Mouse (Mus musculus): Measurements from ENCODE around the gene Gm10719. TPM values are rescaled to one million over a fixed set of nuclear protein-coding genes. Genes with fewer than 3 reads are reported as not detected.
"Not testable (repeated sequence)": the region's sequence is repeated elsewhere in the genome, so short reads cannot be mapped to it uniquely, and the experiment has no call there.

The Gm10719 gene
- under 1 TPM in 1 of 2 experiments, not detected in 1; 0.95 TPM for total RNA-seq (2021)
- long read RNA-seq, experiment 1 = 0 reads
- long read RNA-seq, experiment 2 = 0 reads

- not testable (repeated sequence) for H3K27ac ChIP-seq; H3K4me3 ChIP-seq; DNase-seq (ENCODE audit: low spot score in 2 of 2)
These were observed at the start of gene Gm10719 for GRCm38 (mm10) chr9:3017108-3017507. TSS of gene Gm10719 (plus strand) at chr9:3017408.

GRCm38 (mm10) chr9:3000445-3000972, 16.7 kb upstream of the Gm10719 start, which contains the start of gene Gm10722:
TSS of gene Gm10722 (plus strand) at chr9:3000922.
- H3K27ac ChIP-seq, H3K4me3 ChIP-seq: not testable (repeated sequence)
- peak in 1 of 2 experiments; percentile 3 for DNase-seq (ENCODE audit: low spot score in 2 of 2)

GRCm38 (mm10) chr9:3001006-3001405, 16.2 kb upstream of the Gm10719 start:
- H3K4me3 ChIP-seq, H3K27ac ChIP-seq: not testable (repeated sequence)
- peak in 1 of 2 experiments; percentile 32 for DNase-seq (ENCODE audit: low spot score in 2 of 2)

- H3K27ac ChIP-seq, H3K4me3 ChIP-seq: not testable (repeated sequence)
- peak; percentile 100 for DNase-seq (ENCODE audit: low spot score in 2 of 2)
These were observed 15.1 kb upstream of the Gm10719 start for GRCm38 (mm10) chr9:3001948-3002659.

GRCm38 (mm10) chr9:3002794-3003396, 14.3 kb upstream of the Gm10719 start, which contains the start of gene Gm11168:
TSS of gene Gm11168 (plus strand) at chr9:3003346.
- not testable (repeated sequence) for H3K4me3 ChIP-seq; DNase-seq (ENCODE audit: low spot score in 2 of 2); H3K27ac ChIP-seq

- not testable (repeated sequence) for H3K27ac ChIP-seq; DNase-seq (ENCODE audit: low spot score in 2 of 2); H3K4me3 ChIP-seq
These were observed 11.0 kb upstream of the Gm10719 start for GRCm38 (mm10) chr9:3006179-3006578.

- DNase-seq (ENCODE audit: low spot score in 2 of 2) = peak; percentile 97 to 99
- H3K4me3 ChIP-seq, H3K27ac ChIP-seq: not testable (repeated sequence)
These were observed 10.6 kb upstream of the Gm10719 start for GRCm38 (mm10) chr9:3006636-3007035.

GRCm38 (mm10) chr9:3007272-3007671, 9.9 kb upstream of the Gm10719 start:
- not testable (repeated sequence) for H3K27ac ChIP-seq; DNase-seq (ENCODE audit: low spot score in 2 of 2); H3K4me3 ChIP-seq

GRCm38 (mm10) chr9:3009331-3009730, 7.9 kb upstream of the Gm10719 start:
- H3K4me3 ChIP-seq; H3K27ac ChIP-seq; DNase-seq (ENCODE audit: low spot score in 2 of 2): not testable (repeated sequence)

- H3K27ac ChIP-seq; DNase-seq (ENCODE audit: low spot score in 2 of 2); H3K4me3 ChIP-seq: not testable (repeated sequence)
These were observed 5.1 kb upstream of the Gm10719 start for GRCm38 (mm10) chr9:3012054-3012621.

GRCm38 (mm10) chr9:3012733-3013279, 4.4 kb upstream of the Gm10719 start, which contains the start of gene Gm10721:
TSS of gene Gm10721 (plus strand) at chr9:3013140.
- DNase-seq (ENCODE audit: low spot score in 2 of 2); H3K4me3 ChIP-seq; H3K27ac ChIP-seq: not testable (repeated sequence)

- not testable (repeated sequence) for H3K4me3 ChIP-seq; DNase-seq (ENCODE audit: low spot score in 2 of 2); H3K27ac ChIP-seq
These were observed 1.9 kb upstream of the Gm10719 start, which contains the start of gene Gm10720 for GRCm38 (mm10) chr9:3015354-3015753. TSS of gene Gm10720 (plus strand) at chr9:3015654.

GRCm38 (mm10) chr9:3015896-3016295, 1.3 kb upstream of the Gm10719 start:
- H3K27ac ChIP-seq, H3K4me3 ChIP-seq: not testable (repeated sequence)
- DNase-seq (ENCODE audit: low spot score in 2 of 2) = peak; percentile 7 to 25

- not testable (repeated sequence) for H3K27ac ChIP-seq, H3K4me3 ChIP-seq
- peak; percentile 70 to 98 for DNase-seq (ENCODE audit: low spot score in 2 of 2)
These were observed 1.7 kb downstream of the Gm10719 start for GRCm38 (mm10) chr9:3018944-3019343.

- peak; percentile 91 to 92 for DNase-seq (ENCODE audit: low spot score in 2 of 2)
- H3K4me3 ChIP-seq, H3K27ac ChIP-seq: not testable (repeated sequence)
These were observed 2.9 kb downstream of the Gm10719 start for GRCm38 (mm10) chr9:3019835-3020727.

- H3K4me3 ChIP-seq, H3K27ac ChIP-seq: not testable (repeated sequence)
- peak; percentile 86 to 95 for DNase-seq (ENCODE audit: low spot score in 2 of 2)
These were observed 5.3 kb downstream of the Gm10719 start for GRCm38 (mm10) chr9:3022316-3023008.
